Mouse (Mus musculus): ENCODE results near the gene Cdc42ep3.

Cdc42ep3 gene

GRCm38 (mm10) chr17:79345001-79345709 is 9.7 kb downstream of the Cdc42ep3 start:
- peak; percentile 67 for DNase-seq (ENCODE audit: low read depth, low spot score)

GRCm38 (mm10) chr17:79343334-79343946 is 11.5 kb downstream of the Cdc42ep3 start:
- DNase-seq (ENCODE audit: low read depth, low spot score), result no peak

GRCm38 (mm10) chr17:79342639-79343333 is 12.1 kb downstream of the Cdc42ep3 start:
- DNase-seq (ENCODE audit: low read depth, low spot score), result peak; percentile 85

GRCm38 (mm10) chr17:79341946-79342470 is 12.9 kb downstream of the Cdc42ep3 start:
- peak; percentile 57 for DNase-seq (ENCODE audit: low read depth, low spot score)

- DNase-seq (ENCODE audit: low read depth, low spot score), result no peak
Observed at GRCm38 (mm10) chr17:79337494-79337893, 17.4 kb downstream of the Cdc42ep3 start.

- no peak for DNase-seq (ENCODE audit: low read depth, low spot score)
Observed at GRCm38 (mm10) chr17:79334701-79335100, 20.2 kb downstream of the Cdc42ep3 start.

GRCm38 (mm10) chr17:79333650-79334049 is 21.2 kb downstream of the Cdc42ep3 start:
- DNase-seq (ENCODE audit: low read depth, low spot score), result no peak

GRCm38 (mm10) chr17:79332864-79333263 is 22.0 kb downstream of the Cdc42ep3 start:
- DNase-seq (ENCODE audit: low read depth, low spot score), result no peak

- no peak for DNase-seq (ENCODE audit: low read depth, low spot score)
Observed at GRCm38 (mm10) chr17:79330397-79330796, 24.5 kb downstream of the Cdc42ep3 start.

- no peak for DNase-seq (ENCODE audit: low read depth, low spot score)
Observed at GRCm38 (mm10) chr17:79326868-79327376, 28.0 kb downstream of the Cdc42ep3 start.

- peak; percentile 28 for DNase-seq (ENCODE audit: low read depth, low spot score)
Observed at GRCm38 (mm10) chr17:79317085-79317751, 37.7 kb downstream of the Cdc42ep3 start.

- DNase-seq (ENCODE audit: low read depth, low spot score), result no peak
Observed at GRCm38 (mm10) chr17:79315415-79316094, 39.3 kb downstream of the Cdc42ep3 start.

- DNase-seq (ENCODE audit: low read depth, low spot score), result no peak
Observed at GRCm38 (mm10) chr17:79310465-79310864, 44.4 kb downstream of the Cdc42ep3 start.

- no peak for DNase-seq (ENCODE audit: low read depth, low spot score)
Observed at GRCm38 (mm10) chr17:79309506-79309905, 45.4 kb downstream of the Cdc42ep3 start.

GRCm38 (mm10) chr17:79305644-79306043 is 49.2 kb downstream of the Cdc42ep3 start:
- DNase-seq (ENCODE audit: low read depth, low spot score), result no peak

- DNase-seq (ENCODE audit: low read depth, low spot score), result no peak
Observed at GRCm38 (mm10) chr17:79303744-79304497, 51.0 kb downstream of the Cdc42ep3 start.

- no peak for DNase-seq (ENCODE audit: low read depth, low spot score)
Observed at GRCm38 (mm10) chr17:79303238-79303637, 51.7 kb downstream of the Cdc42ep3 start.

GRCm38 (mm10) chr17:79299925-79300324 is 55.0 kb downstream of the Cdc42ep3 start:
- no peak for DNase-seq (ENCODE audit: low read depth, low spot score)

- no peak for DNase-seq (ENCODE audit: low read depth, low spot score)
Observed at GRCm38 (mm10) chr17:79298968-79299367, 55.9 kb downstream of the Cdc42ep3 start.

GRCm38 (mm10) chr17:79295926-79296325 is 59.0 kb downstream of the Cdc42ep3 start:
- peak; percentile 30 for DNase-seq (ENCODE audit: low read depth, low spot score)

All from R1 (cell line).